Mouse (Mus musculus): ENCODE results near the gene Car15. TPM values are rescaled to one million over a fixed set of nuclear protein-coding genes. Genes with fewer than 3 reads are reported as not detected.

The Car15 gene
- 2.8 and 3.9 TPM in 2 replicates for polyA plus RNA-seq (2015; fragmentation: Nextera tagmentation; extraction: Ambion mirVana)

DNA sequence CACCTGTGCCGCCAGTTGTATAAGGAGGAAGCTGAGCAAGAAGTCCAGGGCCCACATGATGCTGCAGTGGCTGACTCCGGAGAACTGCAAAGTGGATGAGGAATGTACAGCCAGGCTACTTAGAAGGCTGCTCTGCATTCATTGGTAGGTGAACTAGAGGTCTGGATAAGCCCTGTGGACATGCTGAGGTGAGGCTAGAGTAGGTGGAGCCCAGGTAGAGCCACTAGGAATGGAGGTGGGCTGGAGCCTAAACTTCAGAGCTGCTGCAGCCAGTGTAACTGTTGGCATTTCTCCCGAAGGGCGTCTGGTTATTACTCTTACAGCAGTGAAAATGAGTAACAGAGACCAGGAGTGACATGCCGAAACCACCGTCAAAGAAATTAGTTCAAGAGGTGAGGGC, at the start of gene Car15:
Gene Car15 (minus strand): TSS at position 314 of the 400 bp plus-strand sequence.
- peaks cover 41% of the 10 kb centered on the region for H3K27me3 ChIP-seq
- no peak for ATAC-seq (ENCODE audit: insufficient number of reproducible peaks, low FRiP score, low TSS enrichment, low read depth)

DNA sequence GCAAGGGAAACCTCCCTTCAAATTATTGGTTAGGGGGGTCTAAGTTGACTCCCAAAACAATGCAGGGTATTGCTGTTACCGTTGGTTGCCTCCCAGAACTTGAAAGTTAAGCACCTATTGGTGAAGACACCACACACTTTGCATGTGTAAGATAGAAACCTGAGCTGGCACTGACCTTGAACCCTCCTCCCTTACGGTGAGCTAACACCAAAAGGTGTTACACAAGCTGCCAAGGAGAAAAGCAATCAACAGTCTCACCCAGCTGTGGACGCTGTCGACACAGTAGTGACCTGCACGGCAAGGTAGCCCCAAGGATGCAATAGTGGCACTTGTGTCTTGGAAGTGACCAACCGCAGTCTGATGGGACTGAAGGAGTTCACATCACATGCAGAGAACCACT, 46.0 kb upstream of the Car15 start:
- 87% methylated on average over 6 of the region's 6 CpGs for WGBS
- no peak overlapping the region for H3K27ac ChIP-seq (replicated peaks)
- ATAC-seq (ENCODE audit: insufficient number of reproducible peaks, low FRiP score, low TSS enrichment, low read depth) = no peak
- H3K4me1 ChIP-seq = peaks cover 14% of the 10 kb centered on the region
- H3K4me3 ChIP-seq (replicated peaks) = no peak overlapping the region
- no peak overlapping the region for H3K4me2 ChIP-seq (replicated peaks)
- H3K9me3 ChIP-seq (replicated peaks) = no peaks in the 10 kb centered on the region
- no peak overlapping the region for H3K9ac ChIP-seq
- H3K27me3 ChIP-seq = no peaks in the 10 kb centered on the region
- no peaks in the 10 kb centered on the region; the same call in 1 of the 2 replicates for H3K36me3 ChIP-seq

More for the DNA sequence above, at the start of gene Car15:
- Histone ChIP-seq H3K27ac (replicated peaks) (no peak within 1 kb of the TSS), H3K36me3 (peaks cover 29% of the 10 kb centered on the region), H3K9me3 (replicated peaks) (no peaks in the 10 kb centered on the region), H3K4me1 (peaks cover 12% of the 10 kb centered on the region), H3K4me2 (replicated peaks) (no peak within 1 kb of the TSS), H3K4me3 (replicated peaks) (no peak within 1 kb of the TSS), H3K9ac (no peak within 1 kb of the TSS)
- WGBS = 60% methylated on average over 6 of the region's 6 CpGs

- no peaks in the 10 kb centered on the region for H3K9me3 ChIP-seq (replicated peaks)
- H3K4me3 ChIP-seq (replicated peaks) = no peak overlapping the region
- no peak overlapping the region for H3K9ac ChIP-seq
- H3K27me3 ChIP-seq = no peaks in the 10 kb centered on the region
- H3K4me1 ChIP-seq = peaks cover 14% of the 10 kb centered on the region
- no peak overlapping the region for H3K4me2 ChIP-seq (replicated peaks)
- H3K36me3 ChIP-seq = no peaks in the 10 kb centered on the region; the same call in 1 of the 2 replicates
- no peak overlapping the region for H3K27ac ChIP-seq (replicated peaks)
- 0 out of 2 replicates have a peak, but pooled peaks have one; percentile 20 for ATAC-seq (ENCODE audit: insufficient number of reproducible peaks, low FRiP score, low TSS enrichment, low read depth)
Measured at GRCm38 (mm10) chr16:17882196-17882595, 44.0 kb upstream of the Car15 start.

- no peak overlapping the region for H3K27ac ChIP-seq (replicated peaks)
- no peak overlapping the region for H3K4me3 ChIP-seq (replicated peaks)
- no peak overlapping the region for H3K9ac ChIP-seq
- no peaks in the 10 kb centered on the region; the same call in 1 of the 2 replicates for H3K36me3 ChIP-seq
- H3K9me3 ChIP-seq (replicated peaks) = no peaks in the 10 kb centered on the region
- H3K27me3 ChIP-seq = no peaks in the 10 kb centered on the region
- H3K4me2 ChIP-seq (replicated peaks) = no peak overlapping the region
- WGBS = 86% methylated on average over 4 of the region's 4 CpGs
- H3K4me1 ChIP-seq = peaks cover 14% of the 10 kb centered on the region
- no peak for ATAC-seq (ENCODE audit: insufficient number of reproducible peaks, low FRiP score, low TSS enrichment, low read depth)
Measured at GRCm38 (mm10) chr16:17879571-17879970, 41.4 kb upstream of the Car15 start.

DNA sequence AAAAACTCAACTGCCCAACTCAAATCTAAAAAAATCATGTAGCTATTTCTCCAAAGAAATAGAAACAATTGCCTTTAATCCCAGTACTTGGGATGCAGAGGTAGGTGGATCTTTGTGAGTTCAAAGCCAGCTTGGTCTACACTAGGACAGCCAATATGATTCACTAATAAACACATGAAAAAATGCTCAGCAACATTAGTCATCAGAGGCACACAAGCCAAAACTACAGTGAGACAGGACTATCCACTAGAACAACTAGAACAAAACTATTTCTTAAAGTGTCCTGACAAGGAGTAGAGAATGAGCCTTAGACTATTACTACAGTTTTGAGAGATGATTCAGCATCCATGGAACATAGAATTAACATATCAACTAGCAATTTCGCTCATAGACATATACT, 37.9 kb upstream of the Car15 start:
- H3K27ac ChIP-seq (replicated peaks) = no peak overlapping the region
- no peaks in the 10 kb centered on the region for H3K27me3 ChIP-seq
- WGBS = 93% methylated on average over 1 of the region's 1 CpGs
- peaks cover 16% of the 10 kb centered on the region for H3K36me3 ChIP-seq
- H3K4me3 ChIP-seq (replicated peaks) = no peak overlapping the region
- H3K9ac ChIP-seq = no peak overlapping the region
- no peak for ATAC-seq (ENCODE audit: insufficient number of reproducible peaks, low FRiP score, low TSS enrichment, low read depth)
- H3K4me2 ChIP-seq (replicated peaks) = no peak overlapping the region
- H3K9me3 ChIP-seq (replicated peaks) = no peaks in the 10 kb centered on the region
- no peaks in the 10 kb centered on the region for H3K4me1 ChIP-seq

DNA sequence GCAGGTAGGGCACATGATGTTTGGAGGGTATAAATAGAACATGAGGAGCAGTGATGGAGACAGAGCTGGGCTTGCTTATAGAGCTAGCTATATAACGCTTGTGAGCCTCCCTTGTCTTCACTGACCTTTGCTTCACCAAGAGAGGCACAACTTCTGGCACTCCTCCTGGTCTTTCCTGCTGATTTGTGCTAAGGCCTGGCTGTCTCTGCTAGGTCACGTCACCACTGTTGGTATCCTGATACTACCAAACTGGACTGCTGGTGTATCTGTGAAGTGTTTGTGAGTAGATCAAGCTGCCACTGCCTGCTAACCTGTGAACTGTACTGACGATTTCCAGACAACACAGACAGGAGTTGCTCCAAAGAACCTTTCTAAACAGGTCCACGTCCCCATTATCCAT, 37.0 kb upstream of the Car15 start:
- Histone ChIP-seq H3K9ac (no peak overlapping the region), H3K4me3 (replicated peaks) (no peak overlapping the region), H3K4me1 (no peaks in the 10 kb centered on the region), H3K27me3 (no peaks in the 10 kb centered on the region), H3K4me2 (replicated peaks) (no peak overlapping the region), H3K9me3 (replicated peaks) (no peaks in the 10 kb centered on the region), H3K27ac (replicated peaks) (no peak overlapping the region), H3K36me3 (peaks cover 23% of the 10 kb centered on the region)
- ATAC-seq (ENCODE audit: insufficient number of reproducible peaks, low FRiP score, low TSS enrichment, low read depth) = no peak
- WGBS = 78% methylated on average over 4 of the region's 4 CpGs

- no peak overlapping the region for H3K4me2 ChIP-seq (replicated peaks)
- 62% methylated on average over 4 of the region's 4 CpGs for WGBS
- H3K9ac ChIP-seq = no peak overlapping the region
- peaks cover 36% of the 10 kb centered on the region for H3K36me3 ChIP-seq
- H3K27me3 ChIP-seq = no peaks in the 10 kb centered on the region
- no peaks in the 10 kb centered on the region for H3K9me3 ChIP-seq (replicated peaks)
- H3K27ac ChIP-seq (replicated peaks) = no peak overlapping the region
- no peak for ATAC-seq (ENCODE audit: insufficient number of reproducible peaks, low FRiP score, low TSS enrichment, low read depth)
- H3K4me1 ChIP-seq = no peaks in the 10 kb centered on the region
- no peak overlapping the region for H3K4me3 ChIP-seq (replicated peaks)
Measured at GRCm38 (mm10) chr16:17872995-17873394, 34.8 kb upstream of the Car15 start.

- H3K4me2 ChIP-seq (replicated peaks) = no peak overlapping the region
- ATAC-seq (ENCODE audit: insufficient number of reproducible peaks, low FRiP score, low TSS enrichment, low read depth) = no peak
- H3K27ac ChIP-seq (replicated peaks) = no peak overlapping the region
- no peak overlapping the region for H3K4me3 ChIP-seq (replicated peaks)
- H3K36me3 ChIP-seq = peaks cover 38% of the 10 kb centered on the region
- 72% methylated on average over 5 of the region's 5 CpGs for WGBS
- no peaks in the 10 kb centered on the region for H3K9me3 ChIP-seq (replicated peaks)
- no peaks in the 10 kb centered on the region for H3K27me3 ChIP-seq
- H3K4me1 ChIP-seq = no peaks in the 10 kb centered on the region
- H3K9ac ChIP-seq = no peak overlapping the region
Measured at GRCm38 (mm10) chr16:17871248-17871647, 33.1 kb upstream of the Car15 start.

- Histone ChIP-seq H3K9me3 (replicated peaks) (no peaks in the 10 kb centered on the region), H3K27ac (replicated peaks) (0 out of 2 replicates have a peak overlapping the region, but pooled peaks have one; percentile 5), H3K4me3 (replicated peaks) (no peak overlapping the region), H3K4me2 (replicated peaks) (no peak overlapping the region), H3K9ac (no peak overlapping the region), H3K4me1 (no peaks in the 10 kb centered on the region), H3K27me3 (no peaks in the 10 kb centered on the region), H3K36me3 (peaks cover 39% of the 10 kb centered on the region)
- whole genome bisulfite sequencing = 60% methylated on average over 6 of the region's 6 CpGs
- ATAC-seq (ENCODE audit: insufficient number of reproducible peaks, low FRiP score, low TSS enrichment, low read depth) = no peak
Measured at GRCm38 (mm10) chr16:17865770-17866169, 27.6 kb upstream of the Car15 start.

DNA sequence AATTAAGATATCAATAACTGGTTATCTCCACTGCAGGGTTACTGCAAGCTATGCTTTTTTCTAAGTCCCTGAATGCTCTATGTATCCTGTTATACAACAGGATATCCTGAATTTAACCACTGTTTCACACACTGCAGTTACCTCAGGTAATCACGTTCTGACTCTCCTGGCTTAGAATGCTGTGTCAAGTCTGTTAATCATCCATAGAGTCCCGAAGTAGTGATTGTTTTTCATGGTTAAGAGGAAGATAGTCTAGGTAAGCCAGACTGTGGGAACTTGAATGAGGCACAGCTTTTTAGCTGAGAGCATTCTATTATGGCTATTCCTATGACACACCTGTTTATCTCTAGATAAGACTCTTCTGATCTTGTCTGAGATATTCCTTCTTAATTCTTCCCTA, 27.1 kb upstream of the Car15 start:
- no peak for ATAC-seq (ENCODE audit: insufficient number of reproducible peaks, low FRiP score, low TSS enrichment, low read depth)
- Histone ChIP-seq H3K4me2 (replicated peaks) (no peak overlapping the region), H3K9ac (no peak overlapping the region), H3K27me3 (no peaks in the 10 kb centered on the region), H3K4me3 (replicated peaks) (no peak overlapping the region), H3K36me3 (peaks cover 38% of the 10 kb centered on the region), H3K4me1 (no peaks in the 10 kb centered on the region), H3K27ac (replicated peaks) (0 out of 2 replicates have a peak overlapping the region, but pooled peaks have one; percentile 5), H3K9me3 (replicated peaks) (no peaks in the 10 kb centered on the region)
- 81% methylated on average over 2 of the region's 2 CpGs for WGBS

GRCm38 (mm10) chr16:17858592-17858991, 20.4 kb upstream of the Car15 start:
- Histone ChIP-seq H3K36me3 (peaks cover 72% of the 10 kb centered on the region), H3K27me3 (no peaks in the 10 kb centered on the region), H3K4me1 (no peaks in the 10 kb centered on the region), H3K27ac (replicated peaks) (no peak overlapping the region), H3K9me3 (replicated peaks) (no peaks in the 10 kb centered on the region), H3K4me2 (replicated peaks) (no peak overlapping the region), H3K4me3 (replicated peaks) (no peak overlapping the region), H3K9ac (no peak overlapping the region)
- no peak; the same call in 1 of the 2 replicates for ATAC-seq (ENCODE audit: insufficient number of reproducible peaks, low FRiP score, low TSS enrichment, low read depth)

DNA sequence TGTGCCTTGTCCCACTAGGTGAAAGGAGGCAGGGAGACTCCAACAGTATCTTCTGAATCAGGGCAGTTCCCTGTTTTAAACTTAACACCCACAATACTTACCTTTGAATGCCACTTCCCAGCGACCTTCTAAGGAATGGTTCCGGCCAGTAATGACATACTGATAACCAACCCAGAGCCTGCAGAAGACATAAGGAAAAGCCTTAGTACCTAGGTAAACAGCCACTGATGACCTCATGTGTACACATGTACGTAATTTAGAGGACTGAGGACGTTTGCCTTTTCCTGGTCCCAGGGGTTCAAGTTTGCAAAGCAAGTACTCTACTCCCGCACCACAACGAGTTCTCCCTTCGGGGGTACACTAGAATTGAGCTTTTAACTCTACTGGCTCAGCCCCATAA, 19.0 kb upstream of the Car15 start:
- Histone ChIP-seq H3K27ac (replicated peaks) (no peak overlapping the region), H3K36me3 (peaks cover 80% of the 10 kb centered on the region), H3K4me1 (no peaks in the 10 kb centered on the region), H3K27me3 (no peaks in the 10 kb centered on the region), H3K4me3 (replicated peaks) (no peak overlapping the region), H3K4me2 (replicated peaks) (no peak overlapping the region), H3K9me3 (replicated peaks) (no peaks in the 10 kb centered on the region), H3K9ac (no peak overlapping the region)
- ATAC-seq (ENCODE audit: insufficient number of reproducible peaks, low FRiP score, low TSS enrichment, low read depth) = no peak
- WGBS = 88% methylated on average over 7 of the region's 7 CpGs

All from embryonic facial prominence, embryonic 15.5 days (tissue).